Mouse (Mus musculus) E14TG2a.4 (cell line): ENCODE measurements at regions not wholly inside any gene's neighbourhood (a gene's known extent, or its start where the extent isn't known, plus 50 kb on each side); places are given as distances from the start of the nearest gene placed in this dataset.

ENCODE experiments used
- H3K27me3 ChIP-seq: 2 replicates; pipeline ENCODE4 v1.6.1; 2014; ENCODE audit warnings: low read length, control low read depth; ENCODE audit not compliant: insufficient read depth
- H3K36me3 ChIP-seq: 2 replicates; pipeline ENCODE4 v1.6.1; 2014; ENCODE audit warnings: low read length, control low read depth; ENCODE audit not compliant: insufficient read depth
- H3K4me1 ChIP-seq: replicated peaks from 2 replicates; pipeline ENCODE4 v1.6.1; 2014; ENCODE audit warnings: low read depth, low read length, control low read depth
- H3K4me3 ChIP-seq: replicated peaks from 2 replicates; pipeline ENCODE4 v1.5.1; 2014; ENCODE audit warnings: mild to moderate bottlenecking, low read length
- H3K9me3 ChIP-seq: 2 replicates; pipeline ENCODE4 v1.6.1; 2014; ENCODE audit warnings: low read length, control low read depth
- CTCF ChIP-seq: conservative IDR thresholded peaks from 2 replicates; pipeline ENCODE4 v1.5.1; 2014; ENCODE audit warnings: low read length
- NANOG ChIP-seq: IDR thresholded peaks from 2 replicates; pipeline ENCODE4 v1.6.1; 2014; ENCODE audit warnings: borderline replicate concordance, low read length, mixed read lengths
- POU5F1 ChIP-seq: IDR thresholded peaks from 2 replicates; pipeline ENCODE4 v1.6.1; 2014; ENCODE audit warnings: low read length, borderline replicate concordance

DNA sequence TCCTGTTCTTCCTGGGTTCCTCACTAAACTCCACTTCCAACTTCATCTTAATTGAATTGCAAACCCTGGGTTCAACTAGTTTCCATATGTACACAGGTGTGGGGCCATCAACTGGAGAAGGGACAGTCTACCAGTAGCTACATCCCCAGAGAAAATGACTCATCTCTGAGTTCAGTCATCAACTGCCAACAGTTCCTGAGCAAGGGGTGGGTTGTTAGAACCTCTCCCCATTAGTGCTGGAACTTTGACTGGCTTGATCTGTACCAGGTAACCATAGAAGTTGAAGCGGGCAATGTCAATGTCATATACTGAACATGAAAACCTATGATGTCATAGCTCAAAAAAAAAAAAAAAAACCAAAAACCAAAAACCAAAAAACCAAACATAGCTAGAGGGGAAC, 69.8 kb downstream of the Gm21750 start:
- H3K27me3 ChIP-seq: peaks cover 2% of the 10 kb centered on the region; the same call in 1 of the 2 replicates
- H3K9me3 ChIP-seq: no peaks in the 10 kb centered on the region
- no peaks in the 10 kb centered on the region for H3K36me3 ChIP-seq
- H3K4me3 ChIP-seq: no peak overlapping the region
- no peaks in the 10 kb centered on the region for H3K4me1 ChIP-seq
- TF ChIP-seq POU5F1 (no peak), CTCF (no peak), NANOG (no peak)

DNA sequence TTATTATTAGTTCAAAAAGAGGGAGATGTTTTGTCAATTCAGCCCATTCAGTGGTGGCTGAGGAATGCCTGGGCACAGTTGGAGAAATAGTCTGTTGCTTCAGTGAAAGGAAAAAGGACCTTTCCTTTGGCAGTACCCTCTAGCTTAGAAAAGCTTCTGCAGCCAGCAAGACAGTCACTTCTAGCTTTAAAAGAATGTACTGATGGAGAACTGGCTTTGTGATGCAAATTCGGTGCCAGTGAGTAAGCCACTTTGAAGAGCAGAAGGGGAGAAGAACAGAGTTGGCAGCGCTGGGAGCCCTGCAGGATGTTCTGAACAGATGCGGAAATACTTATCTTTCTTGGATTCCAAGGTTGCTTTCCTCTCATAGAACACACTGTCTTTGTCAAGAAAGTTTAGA, 71.1 kb downstream of the Gm21750 start:
- Histone ChIP-seq H3K4me3 (no peak overlapping the region), H3K27me3 (peaks cover 2% of the 10 kb centered on the region; the same call in 1 of the 2 replicates), H3K36me3 (no peaks in the 10 kb centered on the region), H3K9me3 (no peaks in the 10 kb centered on the region), H3K4me1 (no peaks in the 10 kb centered on the region)
- TF ChIP-seq CTCF (no peak), NANOG (no peak), POU5F1 (no peak)

DNA sequence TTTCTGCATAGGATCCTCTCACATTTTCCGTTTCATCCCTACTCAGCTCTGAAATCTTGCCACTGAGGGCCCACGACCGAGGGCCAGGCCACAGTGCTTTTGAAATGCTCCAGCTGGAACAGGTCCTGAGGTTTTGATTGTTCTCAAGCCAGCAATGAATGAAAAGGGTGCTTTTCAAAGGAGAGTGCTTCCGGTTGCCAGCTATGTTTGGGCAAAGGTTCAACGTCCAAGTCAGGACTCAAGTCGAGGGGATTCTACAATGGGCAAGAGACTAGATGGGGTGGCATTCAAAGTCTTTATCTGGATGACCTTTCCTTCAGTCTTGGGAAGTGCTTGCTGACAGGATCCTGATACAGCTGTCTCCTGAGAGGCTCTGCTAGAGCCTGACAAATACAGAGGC, 89.8 kb downstream of the Gm21750 start:
- Histone ChIP-seq H3K27me3 (no peaks in the 10 kb centered on the region), H3K9me3 (no peaks in the 10 kb centered on the region), H3K4me1 (no peaks in the 10 kb centered on the region), H3K4me3 (no peak overlapping the region), H3K36me3 (no peaks in the 10 kb centered on the region)
- TF ChIP-seq POU5F1 (no peak), CTCF (no peak), NANOG (no peak)

DNA sequence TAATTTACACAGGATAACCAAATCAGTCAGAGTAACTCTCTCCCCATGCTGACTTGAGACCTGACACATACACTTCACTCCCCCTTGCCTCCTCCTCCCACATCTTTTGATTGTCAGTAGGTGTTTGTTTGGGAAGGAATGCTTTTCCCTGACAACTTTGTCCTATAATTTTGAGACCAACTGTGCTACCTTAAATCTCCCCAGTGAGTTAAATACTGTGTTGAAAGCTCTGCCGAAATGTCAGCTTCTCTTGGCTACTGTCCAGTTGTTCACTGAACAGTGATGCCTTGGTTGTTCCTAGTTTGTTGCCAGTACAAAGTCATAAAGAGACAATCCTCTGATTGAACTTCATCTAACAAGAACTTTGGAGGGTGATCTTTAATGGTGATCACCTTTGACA, 99.0 kb downstream of the Gm21750 start:
- TF ChIP-seq CTCF (no peak), NANOG (no peak), POU5F1 (no peak)

DNA sequence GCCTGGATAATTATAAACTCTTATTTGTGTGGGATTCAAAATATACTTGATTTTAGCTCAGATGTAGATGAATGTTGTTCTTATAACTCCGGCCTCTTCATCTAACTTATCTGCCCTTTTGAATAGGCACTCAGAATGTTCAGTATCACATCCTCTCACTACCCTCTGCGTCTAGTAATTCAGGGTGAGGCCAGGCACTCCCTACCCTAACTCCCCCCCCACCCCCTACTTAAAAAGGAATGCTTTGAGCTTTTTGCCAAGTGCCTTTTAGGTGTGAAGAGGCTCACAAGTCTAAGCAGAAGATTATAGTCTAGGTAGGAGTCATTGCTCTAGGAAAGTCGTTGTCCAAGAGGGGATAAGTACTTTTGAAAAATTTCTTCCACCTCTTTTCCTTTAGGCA, 111.9 kb downstream of the Gm21750 start:
- no peaks in the 10 kb centered on the region for H3K36me3 ChIP-seq
- H3K27me3 ChIP-seq: no peaks in the 10 kb centered on the region
- no peak overlapping the region for H3K4me3 ChIP-seq
- no peaks in the 10 kb centered on the region for H3K4me1 ChIP-seq
- H3K9me3 ChIP-seq: no peaks in the 10 kb centered on the region
- TF ChIP-seq CTCF (no peak), POU5F1 (no peak), NANOG (no peak)

More for the DNA sequence above, 99.0 kb downstream of the Gm21750 start:
- no peaks in the 10 kb centered on the region for H3K27me3 ChIP-seq
- H3K36me3 ChIP-seq: no peaks in the 10 kb centered on the region
- H3K4me3 ChIP-seq: no peak overlapping the region
- H3K4me1 ChIP-seq: no peaks in the 10 kb centered on the region
- 0 out of 2 replicates have a peak, but pooled peaks cover 4% of the 10 kb centered on the region for H3K9me3 ChIP-seq

DNA sequence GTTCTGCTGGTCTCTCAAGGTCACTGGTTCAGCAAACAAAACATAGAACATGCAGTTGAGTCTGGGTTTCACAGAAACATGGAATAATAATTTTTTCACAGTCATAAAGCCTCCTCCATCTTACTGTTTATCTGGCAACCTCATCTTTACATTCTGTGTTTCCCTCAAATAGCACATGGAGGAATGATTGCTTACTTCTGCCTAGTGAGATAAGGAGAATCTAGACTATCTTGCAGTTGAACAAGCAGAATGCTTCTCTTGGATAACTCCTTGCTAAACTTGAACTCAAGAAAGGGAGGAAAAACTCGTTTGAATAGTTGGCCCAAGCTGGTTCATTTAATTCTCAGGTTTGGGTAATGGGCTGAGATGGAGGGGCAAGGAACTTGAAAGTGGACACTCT, 112.8 kb downstream of the Gm21750 start:
- H3K36me3 ChIP-seq: no peaks in the 10 kb centered on the region
- no peaks in the 10 kb centered on the region for H3K9me3 ChIP-seq
- no peaks in the 10 kb centered on the region for H3K27me3 ChIP-seq
- no peak overlapping the region for H3K4me3 ChIP-seq
- no peaks in the 10 kb centered on the region for H3K4me1 ChIP-seq
- TF ChIP-seq CTCF: no peak
- no peak for TF ChIP-seq NANOG
- no peak for TF ChIP-seq POU5F1

DNA sequence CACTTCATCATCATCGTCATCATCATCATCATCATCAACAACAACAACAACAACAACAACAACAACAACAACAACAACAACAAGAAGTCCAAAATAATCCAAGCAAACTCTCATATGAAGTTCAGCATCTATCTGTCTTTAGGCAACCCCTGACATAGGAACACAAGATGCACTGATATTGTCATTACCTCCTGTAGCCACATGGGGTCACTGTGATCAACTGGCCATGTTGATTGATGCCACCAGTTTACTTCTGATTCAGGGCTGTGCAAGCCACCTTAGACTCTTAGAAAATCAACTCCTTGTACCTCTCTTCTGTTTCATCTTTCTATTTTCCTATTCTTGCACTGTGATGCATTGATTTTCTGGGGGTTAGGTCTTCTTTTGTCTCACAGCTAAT, 115.0 kb downstream of the Gm21750 start:
- no peak for TF ChIP-seq POU5F1
- peak; percentile 67 for TF ChIP-seq CTCF
- Histone ChIP-seq H3K36me3 (no peaks in the 10 kb centered on the region), H3K9me3 (no peaks in the 10 kb centered on the region), H3K4me3 (no peak overlapping the region), H3K27me3 (no peaks in the 10 kb centered on the region), H3K4me1 (no peaks in the 10 kb centered on the region)

DNA sequence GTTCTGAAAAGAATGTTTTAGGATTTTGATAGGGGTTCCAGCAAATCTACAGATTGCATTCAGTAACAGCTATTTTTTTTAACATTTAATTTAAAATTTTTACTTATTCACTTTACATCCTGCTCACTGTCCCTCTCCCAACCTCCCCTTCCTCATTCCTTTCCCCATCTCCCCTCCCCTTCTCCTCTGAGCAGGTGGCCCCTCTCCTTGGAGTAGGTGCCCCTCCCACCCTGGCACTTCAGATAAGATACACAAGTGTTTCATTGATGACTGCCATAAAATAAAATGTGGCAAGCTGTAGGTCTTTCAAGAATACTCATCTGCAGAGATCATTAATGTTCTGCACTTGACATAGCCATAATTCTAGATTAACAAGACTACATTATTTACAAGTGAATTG, 146.1 kb downstream of the Gm21750 start:
- no peaks in the 10 kb centered on the region for H3K36me3 ChIP-seq
- H3K4me1 ChIP-seq: no peaks in the 10 kb centered on the region
- no peaks in the 10 kb centered on the region for H3K27me3 ChIP-seq
- H3K9me3 ChIP-seq: no peaks in the 10 kb centered on the region
- no peak for TF ChIP-seq POU5F1
- no peak overlapping the region for H3K4me3 ChIP-seq

DNA sequence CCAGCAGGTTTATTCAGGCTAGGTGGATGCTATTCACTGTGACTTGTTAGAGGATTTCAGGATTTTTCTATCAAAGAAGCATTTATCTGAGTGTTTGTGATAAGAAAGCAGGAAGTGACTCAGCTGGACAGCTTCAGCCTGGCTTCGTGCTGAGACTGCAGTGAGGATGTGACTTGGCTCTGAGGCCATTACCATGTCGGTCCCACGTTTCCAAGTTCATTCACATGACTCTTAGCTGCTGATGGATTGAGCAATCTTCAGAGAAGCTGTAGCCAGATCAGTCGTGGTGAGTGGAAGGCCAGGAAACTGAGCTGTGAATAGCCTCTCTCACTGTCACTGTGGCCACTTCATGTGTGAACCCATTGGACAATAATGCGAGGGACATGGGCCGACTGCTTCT, 177.9 kb downstream of the Gm21750 start:
- Histone ChIP-seq H3K9me3 (no peaks in the 10 kb centered on the region), H3K36me3 (no peaks in the 10 kb centered on the region), H3K27me3 (no peaks in the 10 kb centered on the region), H3K4me1 (no peaks in the 10 kb centered on the region), H3K4me3 (no peak overlapping the region)
- no peak for TF ChIP-seq NANOG
- no peak for TF ChIP-seq CTCF
- no peak for TF ChIP-seq POU5F1

DNA sequence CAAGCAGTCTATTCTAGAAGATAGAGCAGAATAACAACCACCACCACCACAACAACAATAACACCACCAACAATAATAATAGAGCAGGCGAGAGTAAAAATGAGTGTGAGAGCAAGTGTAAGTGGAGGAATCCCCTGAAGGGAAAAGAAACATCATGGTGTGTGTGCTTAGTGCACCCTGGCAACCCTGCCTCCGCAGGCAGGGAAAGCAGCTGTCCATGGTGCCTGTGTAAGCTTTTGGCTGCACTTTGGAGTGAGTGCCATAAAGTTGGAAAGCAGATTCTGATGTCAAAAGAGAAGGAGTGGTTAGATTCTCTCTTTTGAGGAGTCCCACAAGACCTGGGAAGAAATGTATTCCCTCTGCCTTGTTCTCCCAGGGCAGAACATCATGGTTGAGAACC, 200.8 kb downstream of the Gm21750 start:
- no peaks in the 10 kb centered on the region for H3K27me3 ChIP-seq
- H3K4me1 ChIP-seq: no peaks in the 10 kb centered on the region
- TF ChIP-seq CTCF (no peak), NANOG (no peak), POU5F1 (no peak)
- no peak overlapping the region for H3K4me3 ChIP-seq
- no peaks in the 10 kb centered on the region for H3K9me3 ChIP-seq
- H3K36me3 ChIP-seq: no peaks in the 10 kb centered on the region
